Mouse (Mus musculus): Measurements from ENCODE around the gene Bahcc1. TPM values are rescaled to one million over a fixed set of nuclear protein-coding genes. Genes with fewer than 3 reads are reported as not detected.

The Bahcc1 gene
- total and polyA plus RNA-seq, 2 experiments from 2014 or later: 3.5 to 13.1 TPM

DNA sequence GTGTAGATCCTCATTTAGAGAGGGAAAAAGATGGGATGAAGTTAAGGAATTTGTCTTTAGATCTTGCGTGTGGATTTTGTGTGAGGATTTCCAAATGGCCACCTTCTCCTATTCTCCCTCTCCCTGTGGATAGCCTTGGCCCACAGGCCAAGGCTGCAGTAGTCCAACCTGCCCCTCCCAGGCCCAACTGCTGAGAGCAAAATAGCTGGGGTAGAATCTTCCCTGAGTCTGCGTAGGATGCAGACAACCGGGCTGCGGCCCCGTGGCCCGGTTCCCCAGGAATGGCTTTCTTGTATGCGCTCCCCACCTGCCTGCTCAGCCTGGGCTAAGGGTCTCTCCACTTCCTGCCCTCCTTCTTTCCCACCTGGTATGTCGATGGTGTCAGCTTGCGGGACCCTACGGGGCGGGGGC lies 6.8 kb downstream of the Bahcc1 start:
- Histone ChIP-seq H3K27me3 (ENCODE audit: control insufficient read depth, insufficient read depth, low read length) (no peaks in the 10 kb centered on the region), H3K9ac (replicated peaks; ENCODE audit: low read depth, low read length) (peak overlapping the region; percentile 6; the same call in 1 of the 2 replicates), H3K4me3 (ENCODE audit: low read depth, low read length) (peak overlapping the region; percentile 27), H3K4me1 (ENCODE audit: control insufficient read depth, insufficient read depth) (peaks cover 44% of the 10 kb centered on the region), H3K9me3 (replicated peaks; ENCODE audit: control insufficient read depth, low read length) (no peaks in the 10 kb centered on the region), H3K36me3 (replicated peaks; ENCODE audit: control insufficient read depth, insufficient read depth, low read length) (no peaks in the 10 kb centered on the region), H3K4me2 (ENCODE audit: low read depth, low read length) (peak overlapping the region; percentile 97), H3K27ac (ENCODE audit: low read depth) (peak overlapping the region; percentile 90)
- TF ChIP-seq CTCF (IDR thresholded peaks at IDR 0.05; ENCODE audit: low read depth) (no peak), EP300 (IDR thresholded peaks at IDR 0.05; ENCODE audit: low read depth) (no peak)
- DNase-seq (ENCODE audit: low spot score): no peak
- no peak for ATAC-seq (ENCODE audit: insufficient read depth, low read depth)
- WGBS: 20% methylated on average over 11 of the region's 11 CpGs

DNA sequence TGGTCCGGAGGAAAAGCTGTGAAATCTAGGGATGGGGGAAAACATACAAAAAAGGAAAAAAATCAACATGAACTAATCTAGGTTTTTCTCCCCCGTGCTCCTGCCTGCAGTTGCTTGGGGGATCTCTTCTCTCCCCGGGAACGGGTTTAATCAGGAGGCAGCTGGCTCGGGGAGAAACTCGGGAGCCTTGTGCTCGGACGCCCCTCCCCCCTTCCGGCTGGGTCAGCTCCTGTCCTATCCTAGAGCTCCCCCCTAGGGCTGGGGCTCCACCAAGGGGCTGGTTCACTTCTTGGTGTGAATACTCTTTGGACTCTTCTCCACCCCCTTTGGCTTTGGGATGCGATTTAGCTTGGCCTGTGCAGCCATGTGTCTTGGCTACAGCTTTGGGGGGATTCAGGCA lies 7.5 kb downstream of the Bahcc1 start:
- peaks cover 44% of the 10 kb centered on the region for H3K4me1 ChIP-seq (ENCODE audit: control insufficient read depth, insufficient read depth)
- no peaks in the 10 kb centered on the region for H3K9me3 ChIP-seq (replicated peaks; ENCODE audit: control insufficient read depth, low read length)
- DNase-seq (ENCODE audit: low spot score): peak; percentile 77
- H3K27ac ChIP-seq (ENCODE audit: low read depth): peak overlapping the region; percentile 90
- 3% methylated on average over 10 of the region's 10 CpGs for WGBS
- H3K36me3 ChIP-seq (replicated peaks; ENCODE audit: control insufficient read depth, insufficient read depth, low read length): no peaks in the 10 kb centered on the region
- H3K9ac ChIP-seq (replicated peaks; ENCODE audit: low read depth, low read length): peak overlapping the region; percentile 6; the same call in 1 of the 2 replicates
- H3K27me3 ChIP-seq (ENCODE audit: control insufficient read depth, insufficient read depth, low read length): no peaks in the 10 kb centered on the region
- peak overlapping the region; percentile 97 for H3K4me2 ChIP-seq (ENCODE audit: low read depth, low read length)
- peak; percentile 53 for ATAC-seq (ENCODE audit: insufficient read depth, low read depth)
- H3K4me3 ChIP-seq (ENCODE audit: low read depth, low read length): peak overlapping the region; percentile 27
- no peak for TF ChIP-seq EP300 (IDR thresholded peaks at IDR 0.05; ENCODE audit: low read depth)
- TF ChIP-seq CTCF (IDR thresholded peaks at IDR 0.05; ENCODE audit: low read depth): peak; percentile 34

DNA sequence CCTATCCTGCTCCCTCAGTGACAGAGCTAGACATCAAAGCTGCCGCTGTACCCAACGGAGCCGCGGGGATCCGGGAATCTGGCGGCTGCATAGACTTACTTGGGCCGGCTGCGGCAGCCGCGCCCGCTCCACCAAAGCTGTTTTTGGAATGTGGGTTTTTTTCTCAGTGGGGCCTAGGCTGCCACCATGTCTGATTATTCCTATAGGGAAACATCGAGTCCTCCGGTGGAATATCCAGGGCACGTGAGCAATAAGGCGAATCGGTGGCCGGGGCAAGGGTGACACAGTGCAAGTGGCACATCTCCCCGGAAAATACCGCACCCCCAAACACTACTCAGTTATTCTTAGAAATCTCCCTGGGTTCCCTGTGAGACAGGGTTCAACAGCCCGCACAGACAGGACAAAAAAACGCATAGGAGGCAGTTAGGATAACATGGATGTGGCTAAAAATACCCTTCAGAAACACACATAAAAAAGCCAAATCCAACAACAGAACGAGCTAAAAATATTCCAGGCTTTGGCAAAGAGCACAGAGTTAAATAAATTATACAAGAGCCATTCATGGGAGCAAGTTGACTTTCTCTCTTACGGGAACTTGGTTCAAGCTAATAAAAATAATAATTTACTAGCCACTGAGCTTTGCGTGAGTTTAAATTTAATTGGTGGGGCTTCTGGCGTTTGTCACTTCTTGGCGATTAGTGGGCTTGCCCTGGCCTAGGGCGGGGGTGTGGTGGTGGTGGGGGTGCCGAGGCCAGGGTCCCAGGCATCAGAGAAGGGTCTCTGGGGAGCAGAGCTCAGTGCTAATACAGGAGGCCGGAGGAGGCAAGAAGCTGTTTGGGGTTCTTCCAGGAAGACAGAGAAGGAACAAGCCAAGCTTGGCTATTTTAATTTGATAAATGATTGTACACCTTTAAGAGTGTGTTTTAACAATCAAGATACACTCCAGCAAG lies 8.5 kb downstream of the Bahcc1 start:
- Histone ChIP-seq H3K27me3 (ENCODE audit: control insufficient read depth, insufficient read depth, low read length) (no peaks in the 10 kb centered on the region), H3K4me1 (ENCODE audit: control insufficient read depth, insufficient read depth) (peaks cover 44% of the 10 kb centered on the region), H3K9me3 (replicated peaks; ENCODE audit: control insufficient read depth, low read length) (no peaks in the 10 kb centered on the region), H3K9ac (replicated peaks; ENCODE audit: low read depth, low read length) (peak overlapping the region; percentile 29; the same call in 1 of the 2 replicates), H3K4me2 (ENCODE audit: low read depth, low read length) (peak overlapping the region; percentile 97), H3K36me3 (replicated peaks; ENCODE audit: control insufficient read depth, insufficient read depth, low read length) (no peaks in the 10 kb centered on the region), H3K4me3 (ENCODE audit: low read depth, low read length) (peak overlapping the region; percentile 12; the same call in 1 of the 2 replicates), H3K27ac (ENCODE audit: low read depth) (peak overlapping the region; percentile 90)
- TF ChIP-seq CTCF (IDR thresholded peaks at IDR 0.05; ENCODE audit: low read depth) (no peak), EP300 (IDR thresholded peaks at IDR 0.05; ENCODE audit: low read depth) (no peak)
- no peak for ATAC-seq (ENCODE audit: insufficient read depth, low read depth)
- DNase-seq (ENCODE audit: low spot score): no peak
- 9% methylated on average over 29 of the region's 29 CpGs for WGBS

DNA sequence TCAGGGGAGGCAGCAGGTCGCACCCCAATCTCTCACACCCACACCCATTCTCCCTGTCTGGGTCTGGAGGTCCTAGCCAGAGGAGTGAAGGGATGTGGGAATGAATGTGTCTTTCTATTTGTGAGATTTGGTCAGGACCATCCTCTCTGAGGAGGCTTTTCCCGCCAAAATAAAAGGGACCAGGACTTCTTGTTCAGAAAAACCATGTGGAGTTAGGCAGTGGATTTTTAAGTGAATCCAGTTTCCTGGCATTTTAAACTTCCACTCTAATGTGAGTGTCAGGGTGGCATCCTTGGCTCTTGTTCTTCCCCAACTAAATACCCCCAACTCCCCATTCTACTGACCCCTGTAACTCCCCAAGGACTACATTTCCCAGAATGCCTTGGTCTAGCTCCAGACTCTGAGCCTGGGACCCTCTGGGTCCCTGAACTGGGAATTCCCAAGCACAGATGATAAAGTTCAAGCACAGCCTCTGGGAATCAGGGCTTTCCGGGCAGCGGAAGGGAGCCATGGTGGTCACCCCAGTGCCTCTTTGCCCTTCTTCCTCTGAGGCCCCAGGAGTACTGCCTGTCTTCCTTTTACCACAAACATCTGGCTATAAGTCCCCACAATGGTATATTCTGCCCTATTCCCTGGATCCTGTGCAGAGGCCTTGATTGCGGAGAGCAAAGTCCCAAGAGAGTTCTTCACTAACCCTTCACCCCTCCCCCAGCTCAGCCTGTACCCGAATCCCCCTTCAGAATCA lies 9.4 kb downstream of the Bahcc1 start:
- H3K9me3 ChIP-seq (replicated peaks; ENCODE audit: control insufficient read depth, low read length): no peaks in the 10 kb centered on the region
- peaks cover 44% of the 10 kb centered on the region for H3K4me1 ChIP-seq (ENCODE audit: control insufficient read depth, insufficient read depth)
- ATAC-seq (ENCODE audit: insufficient read depth, low read depth) (no peak), DNase-seq (ENCODE audit: low spot score) (no peak)
- H3K36me3 ChIP-seq (replicated peaks; ENCODE audit: control insufficient read depth, insufficient read depth, low read length): no peaks in the 10 kb centered on the region
- TF ChIP-seq CTCF (IDR thresholded peaks at IDR 0.05; ENCODE audit: low read depth) (no peak), EP300 (IDR thresholded peaks at IDR 0.05; ENCODE audit: low read depth) (0 out of 2 replicates have a peak, but pooled peaks have one; percentile 61)
- no peaks in the 10 kb centered on the region for H3K27me3 ChIP-seq (ENCODE audit: control insufficient read depth, insufficient read depth, low read length)
- peak overlapping the region; percentile 97 for H3K4me2 ChIP-seq (ENCODE audit: low read depth, low read length)
- H3K4me3 ChIP-seq (ENCODE audit: low read depth, low read length): no peak overlapping the region
- no peak overlapping the region for H3K9ac ChIP-seq (replicated peaks; ENCODE audit: low read depth, low read length)
- peak overlapping the region; percentile 90 for H3K27ac ChIP-seq (ENCODE audit: low read depth)
- whole genome bisulfite sequencing: 51% methylated on average over 6 of the region's 6 CpGs

DNA sequence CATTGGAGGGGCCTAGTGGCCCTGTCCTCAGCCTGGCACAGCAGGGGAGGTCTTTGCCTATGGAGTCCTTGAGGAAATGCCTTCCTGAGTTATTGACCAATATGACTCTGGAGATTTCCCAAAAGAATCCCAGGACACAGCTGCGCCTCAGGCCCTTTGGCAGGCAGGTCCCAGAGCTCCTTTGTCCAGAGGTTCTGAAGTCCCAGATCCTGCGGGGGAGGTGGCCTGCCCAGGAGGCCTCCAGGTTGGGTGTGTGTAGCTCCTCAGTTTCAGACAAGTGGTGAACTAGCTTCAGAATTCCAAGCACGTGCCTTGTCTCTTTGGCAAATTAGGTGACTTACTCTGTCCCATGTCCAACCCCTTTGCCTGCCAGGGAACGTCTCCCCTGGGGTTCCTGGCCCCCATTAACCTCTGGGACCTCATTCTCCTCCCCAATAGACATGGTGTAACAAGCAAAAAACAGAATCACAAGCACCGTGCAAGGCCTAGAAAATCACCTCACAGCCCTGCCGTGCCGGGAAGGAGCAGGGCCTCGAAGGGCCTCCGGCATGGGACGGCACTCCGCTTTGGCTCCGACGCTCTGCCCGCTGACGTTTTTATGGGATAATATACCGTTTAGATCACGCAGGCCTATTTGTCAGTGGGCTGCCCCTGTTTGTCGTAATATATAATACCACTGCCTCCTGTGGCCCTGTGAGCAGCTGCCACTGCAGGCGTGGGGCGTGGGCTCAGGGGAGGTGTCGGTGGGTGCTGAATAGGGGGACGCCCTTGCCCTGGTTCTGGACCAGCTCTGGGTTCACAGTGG lies 10.2 kb downstream of the Bahcc1 start:
- no peak for DNase-seq (ENCODE audit: low spot score)
- H3K36me3 ChIP-seq (replicated peaks; ENCODE audit: control insufficient read depth, insufficient read depth, low read length): no peaks in the 10 kb centered on the region
- peak overlapping the region; percentile 90 for H3K27ac ChIP-seq (ENCODE audit: low read depth)
- ATAC-seq (ENCODE audit: insufficient read depth, low read depth): no peak
- WGBS: 69% methylated on average over 22 of the region's 22 CpGs
- H3K4me3 ChIP-seq (ENCODE audit: low read depth, low read length): no peak overlapping the region
- H3K4me2 ChIP-seq (ENCODE audit: low read depth, low read length): no peak overlapping the region
- H3K4me1 ChIP-seq (ENCODE audit: control insufficient read depth, insufficient read depth): peaks cover 47% of the 10 kb centered on the region
- no peaks in the 10 kb centered on the region for H3K27me3 ChIP-seq (ENCODE audit: control insufficient read depth, insufficient read depth, low read length)
- H3K9me3 ChIP-seq (replicated peaks; ENCODE audit: control insufficient read depth, low read length): no peaks in the 10 kb centered on the region
- H3K9ac ChIP-seq (replicated peaks; ENCODE audit: low read depth, low read length): no peak overlapping the region
- no peak for TF ChIP-seq CTCF (IDR thresholded peaks at IDR 0.05; ENCODE audit: low read depth)
- TF ChIP-seq EP300 (IDR thresholded peaks at IDR 0.05; ENCODE audit: low read depth): peak; percentile 18; the same call in 1 of the 2 replicates
